Mouse (Mus musculus): ENCODE data around the gene Mfsd11.

- no peak for TF ChIP-seq GATA1 (IDR thresholded peaks at IDR 0.05; ENCODE audit: borderline replicate concordance, low read length)
- no peak for TF ChIP-seq FLI1 (IDR thresholded peaks at IDR 0.05; ENCODE audit: low read length)
These were observed 2.7 kb upstream of the Mfsd11 start for GRCm38 (mm10) chr11:116849587-116849986.
